Comparison of ENCODE assay signal across 13 mouse cellular contexts in genomic region chr10:76334350-76334749, GRCm38 (mm10). TPM values are rescaled to one million over a fixed set of nuclear protein-coding genes. Genes with fewer than 3 reads are reported as not detected.
A peak's percentile ranks its signal among the peaks of the same experiment; 100 is the strongest.
DNase-seq lines count a peak whose midpoint lies in the region; ATAC-seq lines count a peak whose summit lies in the region.
"Had no signal": no experiment of that assay in that cellular context is flagged by ENCODE, and none has a peak within 500 bp of the region (broad histone marks: within the 10 kb centered on the region; RNA-seq: fewer than 3 reads in every experiment).

No protein-coding gene starts in this region.

- ATAC-seq in frontal cortex, adult (ENCODE audit: low TSS enrichment) = 0 out of 2 replicates have a peak, but pooled peaks have one; percentile 45
- ATAC-seq: forebrain, embryonic 15.5 days; intestine, embryonic 15.5 days had no signal

- no peak for DNase-seq in frontal cortex, postnatal 14 days (ENCODE audit: low spot score in 2 of 2)
- peak; percentile 28 for DNase-seq in kidney, postnatal 14 days
- no peak for DNase-seq in kidney, adult 18-20 months
- DNase-seq in cerebellum, postnatal 14 days = peak; percentile 21 to 40
- DNase-seq in retina, embryonic 14.5 days (ENCODE audit: low spot score) = peak; percentile 41
- no peak for DNase-seq in adrenal gland, adult 18-20 months (ENCODE audit: low spot score in 2 of 2)
- DNase-seq: adrenal gland, postnatal 10 days; gastrocnemius, postnatal 36 days; heart, postnatal 4 days; thymus, postnatal 36 days had no signal

RNA-seq across cellular contexts. Expression of gene Dip2a, which starts 10.7 kb away (rescaled TPM):
- 10 to 100 TPM; 22.1 to 23.7 TPM for total RNA-seq in adrenal gland, adult 18-20 months (2021)

Comparison
In these comparisons a context has a peak if more than half of its experiments do, and no peak if none do; other contexts are left out.
1. DNase-seq: peak in kidney, postnatal 14 days (single experiment), cerebellum, postnatal 14 days (2 of 2) and retina, embryonic 14.5 days (single experiment); none in frontal cortex, postnatal 14 days (0 of 2), kidney, adult 18-20 months (single experiment) and adrenal gland, adult 18-20 months (0 of 2).